Mouse (Mus musculus) MEL (cell line): ENCODE data around the gene Lhfpl2. TPM values are rescaled to one million over a fixed set of nuclear protein-coding genes. Genes with fewer than 3 reads are reported as not detected.

ENCODE experiments used
- DNase-seq: peaks from one replicate; pipeline ENCODE4 v3.0.0; 2011; ENCODE audit warnings: low read depth, low spot score
- H3K27ac ChIP-seq: 2 replicates; pipeline ENCODE4 v1.5.1; 2012; ENCODE audit warnings: low read depth, mild to moderate bottlenecking, control low read depth, low read length, moderate library complexity; ENCODE audit not compliant: control insufficient read depth
- H3K27me3 ChIP-seq, 2 experiments: fragments of 150-350 bp in 1 of 2; sonication (generic) in 1 of 2; 2 replicates each; pipeline ENCODE4 v1.6.1; 2012; ENCODE audit warnings: low read length in 2 of 2, mild to moderate bottlenecking in 2 of 2, improper control_type of control experiment in 1 of 2, moderate library complexity in 1 of 2; ENCODE audit not compliant: insufficient read depth in 2 of 2, control insufficient read depth in 1 of 2
- H3K36me3 ChIP-seq, 2 experiments: 2 replicates each; pipeline ENCODE4 v1.6.1; 2012 to 2014; ENCODE audit warnings: low read length in 2 of 2, improper control_type of control experiment in 1 of 2, inconsistent platforms in 1 of 2, mild to moderate bottlenecking in 1 of 2; ENCODE audit not compliant: insufficient read depth in 2 of 2, control insufficient read depth in 1 of 2
- H3K4me1 ChIP-seq, 2 experiments: fragments of 150-350 bp in 1 of 2; sonication (generic) in 1 of 2; 2 replicates each; pipeline ENCODE4 v1.6.1; 2012; ENCODE audit warnings: low read length in 2 of 2, improper control_type of control experiment in 1 of 2, mild to moderate bottlenecking in 1 of 2; ENCODE audit not compliant: insufficient read depth in 2 of 2, control insufficient read depth in 1 of 2
- H3K4me3 ChIP-seq, 2 experiments: fragments of 150-350 bp in 1 of 2; sonication (generic) in 1 of 2; 2 replicates each; pipeline ENCODE4 v1.5.1; 2012; ENCODE audit warnings: low read depth in 2 of 2, low read length in 2 of 2, mild to moderate bottlenecking in 2 of 2, moderate library complexity in 2 of 2, control low read depth in 1 of 2, improper control_type of control experiment in 1 of 2; ENCODE audit not compliant: control insufficient read depth in 1 of 2, insufficient read depth in 1 of 2
- H3K79me2 ChIP-seq: 2 replicates; pipeline ENCODE4 v1.6.1; 2012; ENCODE audit warnings: mild to moderate bottlenecking, low read length, moderate library complexity; ENCODE audit not compliant: control insufficient read depth, poor library complexity, insufficient read depth
- H3K9ac ChIP-seq: 2 replicates; pipeline ENCODE4 v1.6.1; 2012; ENCODE audit warnings: low read depth, mild to moderate bottlenecking, control low read depth, low read length, moderate library complexity; ENCODE audit not compliant: control insufficient read depth, poor library complexity, severe bottlenecking
- H3K9me3 ChIP-seq: fragments of 150-350 bp; sonication (generic); replicated peaks from 2 replicates; pipeline ENCODE4 v1.6.1; 2012; ENCODE audit warnings: mild to moderate bottlenecking, low read length, improper control_type of control experiment, moderate library complexity; ENCODE audit not compliant: insufficient read depth
- BHLHE40 ChIP-seq: IDR thresholded peaks from 2 replicates; pipeline ENCODE4 v1.6.1; 2012; ENCODE audit warnings: low read depth, mild to moderate bottlenecking, inconsistent platforms, low read length, improper control_type of control experiment, borderline replicate concordance
- CHD1 ChIP-seq: IDR thresholded peaks from 2 replicates; pipeline ENCODE4 v1.6.1; 2012; ENCODE audit warnings: low read depth, mild to moderate bottlenecking, inconsistent platforms, low read length, improper control_type of control experiment
- CHD2 ChIP-seq: IDR thresholded peaks from 2 replicates; pipeline ENCODE4 v1.6.1; 2011; ENCODE audit warnings: low read length, improper control_type of control experiment
- EP300 ChIP-seq, 2 experiments: IDR thresholded peaks; 2 replicates each; pipeline ENCODE4 v1.6.1; 2011; ENCODE audit warnings: improper control_type of control experiment in 2 of 2, low read length in 2 of 2, low read depth in 1 of 2, mild to moderate bottlenecking in 1 of 2
- ETS1 ChIP-seq: IDR thresholded peaks from 2 replicates; pipeline ENCODE4 v1.6.1; 2012; ENCODE audit warnings: low read depth, mild to moderate bottlenecking, inconsistent platforms, low read length, improper control_type of control experiment, moderate library complexity
- GATA1 ChIP-seq: IDR thresholded peaks from 2 replicates; pipeline ENCODE4 v1.6.1; 2011; ENCODE audit warnings: low read depth, low read length, improper control_type of control experiment
- MYC ChIP-seq: IDR thresholded peaks from 2 replicates; pipeline ENCODE4 v1.6.1; 2011; ENCODE audit warnings: low read depth, mild to moderate bottlenecking, low read length, improper control_type of control experiment, moderate library complexity
- NRF1 ChIP-seq: IDR thresholded peaks from 2 replicates; pipeline ENCODE4 v1.6.1; 2014; ENCODE audit warnings: low read depth, mild to moderate bottlenecking, inconsistent platforms, low read length, improper control_type of control experiment, moderate library complexity; ENCODE audit not compliant: poor library complexity, insufficient read depth, severe bottlenecking
- RAD21 ChIP-seq: IDR thresholded peaks from 2 replicates; pipeline ENCODE4 v1.6.1; 2011; ENCODE audit warnings: mild to moderate bottlenecking, low read depth, low read length, improper control_type of control experiment
- SMC3 ChIP-seq: IDR thresholded peaks from 2 replicates; pipeline ENCODE4 v1.6.1; 2011; ENCODE audit warnings: low read depth, low read length, improper control_type of control experiment
- TCF12 ChIP-seq: IDR thresholded peaks from 2 replicates; pipeline ENCODE4 v1.6.1; 2014; ENCODE audit warnings: low read depth, mild to moderate bottlenecking, inconsistent platforms, low read length, improper control_type of control experiment, moderate library complexity
- ZC3H11A ChIP-seq: IDR thresholded peaks from 2 replicates; pipeline ENCODE4 v1.6.1; 2012; ENCODE audit warnings: low read depth, mild to moderate bottlenecking, inconsistent platforms, low read length, improper control_type of control experiment
- ZKSCAN1 ChIP-seq: IDR thresholded peaks from 2 replicates; pipeline ENCODE4 v1.6.1; 2012; ENCODE audit warnings: low read depth, mild to moderate bottlenecking, inconsistent platforms, low read length, improper control_type of control experiment, moderate library complexity
- polyA plus RNA-seq, 2 experiments: library from polyadenylated mRNA; stranded (reverse) in 1 of 2; unstranded in 1 of 2; fragments of >175 nt in 1 of 2; fragments of >200 nt in 1 of 2; gene quantifications; 2 replicates each; pipeline versions ENCODE4 v1.2.1 to v1.2.4; 2012; ENCODE audit warnings: low replicate concordance in 2 of 2, low read depth in 1 of 2; ENCODE audit not compliant: insufficient read length in 2 of 2, insufficient read depth in 1 of 2, missing spikeins in 1 of 2
- total RNA-seq: library from RNA; depleted of rRNA; stranded (reverse); fragments of 300-350 nt; gene quantifications from 2 replicates; pipeline ENCODE4 v1.2.3, GENCODE M21; 2012

The Lhfpl2 gene
- total and polyA plus RNA-seq, 3 experiments, result 24.5 to 30.2 TPM; not detected in 1

DNA sequence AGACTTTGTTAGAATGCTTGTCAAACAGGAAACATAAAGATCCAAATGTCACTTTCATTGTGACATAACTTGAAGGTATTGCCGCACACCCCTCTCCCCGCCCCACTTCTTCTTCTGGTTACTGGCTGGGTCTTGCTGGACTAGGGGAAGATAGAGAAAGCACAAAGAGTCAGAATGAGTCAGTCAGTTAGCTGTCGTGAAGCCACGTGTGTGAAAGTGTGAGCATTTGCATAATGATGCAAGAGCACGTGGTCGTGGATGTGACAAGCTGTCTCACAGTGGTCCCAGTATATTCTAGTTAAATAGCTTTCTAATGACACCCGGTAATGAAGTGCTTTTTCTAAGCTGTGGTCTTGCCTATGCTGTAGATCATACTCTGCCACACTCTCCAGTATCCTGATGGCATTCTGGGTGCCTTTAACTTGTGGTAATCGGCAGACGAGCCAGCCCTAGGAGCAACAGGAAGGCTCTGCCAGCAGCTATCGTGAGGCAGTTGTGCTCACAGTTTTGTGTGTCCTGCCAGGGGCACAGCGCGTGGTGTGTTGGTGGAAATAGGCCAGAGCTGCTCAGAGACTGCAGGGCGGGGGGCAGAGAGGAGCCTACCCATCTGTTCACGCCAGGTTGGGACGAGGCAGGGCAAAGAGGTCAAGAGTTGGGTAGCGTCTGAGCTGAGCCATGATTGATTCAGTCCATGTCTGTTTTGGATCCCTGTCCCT is 40.9 kb downstream of the Lhfpl2 start (continued):
- TF ChIP-seq CHD1, result no peak
- no peak for TF ChIP-seq ZC3H11A
- TF ChIP-seq CHD2, result no peak
- TF ChIP-seq ZKSCAN1, result no peak

DNA sequence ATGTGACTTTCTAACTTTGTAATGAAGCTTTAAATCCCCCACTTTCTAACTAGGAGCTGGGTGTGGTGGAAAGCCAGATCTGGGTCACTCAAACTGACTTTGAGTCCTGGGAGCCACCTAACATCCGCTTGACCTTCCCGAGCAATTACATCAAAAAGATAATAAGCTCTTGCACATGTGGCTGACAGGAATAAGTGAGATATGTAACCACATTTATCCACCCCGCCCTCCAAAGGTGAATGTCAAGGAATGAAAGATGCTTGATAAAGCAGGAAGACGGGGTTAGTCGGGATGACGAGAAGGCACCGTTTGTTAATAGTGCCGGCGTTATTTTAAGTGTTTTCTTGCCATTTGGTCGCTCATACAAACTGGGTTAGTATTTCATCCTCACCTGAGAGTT is 41.5 kb downstream of the Lhfpl2 start:
- TF ChIP-seq RAD21, result no peak
- TF ChIP-seq SMC3, result no peak
- TF ChIP-seq ETS1, result peak; percentile 63
- TF ChIP-seq TCF12, result peak; percentile 38; the same call in 1 of the 2 replicates
- TF ChIP-seq GATA1, result peak; percentile 53
- no peak for TF ChIP-seq CHD1
- peak; percentile 62 to 81; a peak in 3 of 4 replicates for TF ChIP-seq EP300 (IDR thresholded peaks at IDR 0.05; ENCODE audit: low read depth in 1 of 2, low read length in 2 of 2)
- TF ChIP-seq BHLHE40, result peak; percentile 39; the same call in 1 of the 2 replicates
- no peak for TF ChIP-seq MYC

DNA sequence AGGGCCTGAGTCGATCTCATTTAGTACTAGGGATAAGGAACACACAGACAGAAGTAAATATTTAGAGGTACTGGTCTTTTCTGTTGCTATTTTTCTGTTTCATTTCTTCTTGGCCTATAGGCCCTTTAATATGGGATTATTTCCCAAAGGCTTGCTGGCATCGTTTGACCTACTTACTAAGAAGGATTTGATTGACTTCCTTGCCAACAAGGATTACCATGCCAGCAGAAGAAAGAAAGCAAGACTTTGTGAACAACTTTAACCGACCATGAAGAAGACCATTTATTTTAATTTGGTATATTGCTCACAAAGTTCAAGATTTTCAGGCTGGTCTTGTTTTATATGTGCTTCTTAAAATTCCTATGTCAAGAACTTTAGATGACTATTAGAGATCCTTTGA is 42.8 kb downstream of the Lhfpl2 start:
- H3K79me2 ChIP-seq, result no peaks in the 10 kb centered on the region
- H3K27me3 ChIP-seq, result no peaks in the 10 kb centered on the region
- H3K9ac ChIP-seq, result no peak overlapping the region
- H3K4me3 ChIP-seq, result no peak overlapping the region
- H3K36me3 ChIP-seq, result peaks cover 0 to 5% of the 10 kb centered on the region in 2 experiments; a peak in 2 of 4 replicates
- H3K27ac ChIP-seq, result no peak overlapping the region
- H3K9me3 ChIP-seq, result no peaks in the 10 kb centered on the region
- peaks cover 8 to 14% of the 10 kb centered on the region in 2 experiments; a peak in 2 of 4 replicates for H3K4me1 ChIP-seq
- no peak for DNase-seq
- TF ChIP-seq CHD2 (no peak), ZKSCAN1 (no peak), NRF1 (no peak)

More for the DNA sequence above, 41.5 kb downstream of the Lhfpl2 start:
- Histone ChIP-seq H3K27ac (peak overlapping the region; percentile 75), H3K4me3 (no peak overlapping the region; a peak in 1 of 4 replicates), H3K9me3 (no peaks in the 10 kb centered on the region), H3K9ac (peak overlapping the region; percentile 43), H3K79me2 (no peaks in the 10 kb centered on the region), H3K27me3 (no peaks in the 10 kb centered on the region), H3K36me3 (peaks cover 0 to 5% of the 10 kb centered on the region in 2 experiments; a peak in 2 of 4 replicates), H3K4me1 (peaks cover 6 to 11% of the 10 kb centered on the region in 2 experiments; a peak in 2 of 4 replicates)
- DNase-seq, result peak; percentile 30
